9 mouse cellular contexts compared by ENCODE assay signal in genomic region chr13:55483071-55483470, GRCm38 (mm10). TPM values are rescaled to one million over a fixed set of nuclear protein-coding genes. Genes with fewer than 3 reads are reported as not detected.
A peak's percentile ranks its signal among the peaks of the same experiment; 100 is the strongest.
DNase-seq lines count a peak whose midpoint lies in the region; ATAC-seq and TF ChIP-seq lines count a peak whose summit lies in the region.
"Had no signal": no experiment of that assay in that cellular context is flagged by ENCODE, and none has a peak within 500 bp of the region (broad histone marks: within the 10 kb centered on the region; RNA-seq: fewer than 3 reads in every experiment).

No protein-coding gene starts in this region.

- no peak for TF ChIP-seq CTCF in liver, adult 2 months (IDR thresholded peaks at IDR 0.05; ENCODE audit: low read depth, low read length)

- no peak for ATAC-seq in liver, embryonic 12.5 days
- no peak for ATAC-seq in forebrain, embryonic 11.5 days (replicated peaks; ENCODE audit: low FRiP score)
- no peak for ATAC-seq in intestine, embryonic 14.5 days (replicated peaks; ENCODE audit: low FRiP score, low TSS enrichment, low read depth)
- no peak for ATAC-seq in neural tube, embryonic 15.5 days (ENCODE audit: low FRiP score)

- H3K9ac ChIP-seq in liver, adult 2 months (ENCODE audit: low read depth, low read length), result no peak overlapping the region
- no peak overlapping the region for H3K9ac ChIP-seq in liver, embryonic 12.5 days
- H3K9ac ChIP-seq in forebrain, embryonic 11.5 days (ENCODE audit: low read length), result 0 out of 2 replicates have a peak overlapping the region, but pooled peaks have one; percentile 1
- H3K9ac ChIP-seq in intestine, embryonic 14.5 days (ENCODE audit: low read length), result no peak overlapping the region; the same call in 1 of the 2 replicates
- H3K9ac ChIP-seq in neural tube, embryonic 15.5 days (replicated peaks), result peak overlapping the region; percentile 100

- H3K27me3 ChIP-seq in liver, adult 2 months (ENCODE audit: control insufficient read depth, insufficient read depth, low read length), result peaks cover 4% of the 10 kb centered on the region; the same call in 1 of the 2 replicates
- peaks cover 77% of the 10 kb centered on the region for H3K27me3 ChIP-seq in liver, embryonic 12.5 days (replicated peaks)
- no peaks in the 10 kb centered on the region for H3K27me3 ChIP-seq in forebrain, embryonic 11.5 days (ENCODE audit: control insufficient read depth, insufficient read depth, low read length)
- H3K27me3 ChIP-seq in intestine, embryonic 14.5 days (replicated peaks; ENCODE audit: control insufficient read depth, insufficient read depth, low read length), result no peaks in the 10 kb centered on the region
- H3K27me3 ChIP-seq in neural tube, embryonic 15.5 days (replicated peaks), result no peaks in the 10 kb centered on the region
- H3K27me3 ChIP-seq: Patski had no signal

- no peaks in the 10 kb centered on the region for H3K79me2 ChIP-seq in liver, adult 2 months (ENCODE audit: control insufficient read depth, insufficient read depth, low read length)

- H3K27ac ChIP-seq in liver, adult 2 months (replicated peaks; ENCODE audit: insufficient read depth, low read depth, low read length), result peak overlapping the region; percentile 12; the same call in 1 of the 2 replicates
- no peak overlapping the region for H3K27ac ChIP-seq in liver, embryonic 12.5 days
- H3K27ac ChIP-seq in forebrain, embryonic 11.5 days (ENCODE audit: low read depth, low read length), result no peak overlapping the region
- peak overlapping the region; percentile 55; the same call in 1 of the 2 replicates for H3K27ac ChIP-seq in intestine, embryonic 14.5 days (ENCODE audit: low read depth)
- peak overlapping the region; percentile 98 for H3K27ac ChIP-seq in neural tube, embryonic 15.5 days (replicated peaks)

- DNase-seq in liver, adult 2 months (ENCODE audit: extremely low read depth, low read depth, low spot score), result no peak
- peak; percentile 54 for DNase-seq in forebrain, embryonic 11.5 days (ENCODE audit: low spot score)
- DNase-seq in intestine, embryonic 14.5 days (ENCODE audit: low spot score), result no peak
- no peak for DNase-seq in urinary bladder, postnatal 4 days (ENCODE audit: low spot score in 2 of 2)
- DNase-seq in right cerebral cortex, postnatal 10 days (ENCODE audit: low spot score in 2 of 2), result no peak
- DNase-seq: gastrocnemius, postnatal 10 days had no signal

- H3K4me3 ChIP-seq in liver, adult 2 months (ENCODE audit: insufficient read depth, low read depth, low read length), result no peak overlapping the region
- no peak overlapping the region for H3K4me3 ChIP-seq in liver, embryonic 12.5 days
- peak overlapping the region; percentile 95; the same call in 1 of the 2 replicates for H3K4me3 ChIP-seq in forebrain, embryonic 11.5 days (ENCODE audit: low read depth, low read length)
- H3K4me3 ChIP-seq in intestine, embryonic 14.5 days (ENCODE audit: low read depth, low read length), result no peak overlapping the region
- H3K4me3 ChIP-seq in neural tube, embryonic 15.5 days (replicated peaks), result peak overlapping the region; percentile 83

- no peaks in the 10 kb centered on the region for H3K36me3 ChIP-seq in liver, adult 2 months (ENCODE audit: control insufficient read depth, insufficient read depth, low read length)
- H3K36me3 ChIP-seq in liver, embryonic 12.5 days, result peaks cover 22% of the 10 kb centered on the region
- H3K36me3 ChIP-seq in forebrain, embryonic 11.5 days (ENCODE audit: control insufficient read depth, insufficient read depth, low read length), result peaks cover 28% of the 10 kb centered on the region
- peaks cover 43% of the 10 kb centered on the region for H3K36me3 ChIP-seq in intestine, embryonic 14.5 days (ENCODE audit: control insufficient read depth, insufficient read depth, low read length)
- H3K36me3 ChIP-seq in neural tube, embryonic 15.5 days, result peaks cover 47% of the 10 kb centered on the region

- H3K4me2 ChIP-seq in liver, embryonic 12.5 days, result no peak overlapping the region
- H3K4me2 ChIP-seq in forebrain, embryonic 11.5 days (ENCODE audit: low read depth, low read length, severe bottlenecking), result peak overlapping the region; percentile 95; the same call in 1 of the 2 replicates
- H3K4me2 ChIP-seq in intestine, embryonic 14.5 days (ENCODE audit: low read length), result peak overlapping the region; percentile 30
- H3K4me2 ChIP-seq in neural tube, embryonic 15.5 days, result peak overlapping the region; percentile 96

- 61% methylated on average over 9 of the region's 9 CpGs for WGBS in liver, adult 2 months
- 36% methylated on average over 9 of the region's 9 CpGs for WGBS in liver, embryonic 12.5 days (ENCODE audit: insufficient replicate concordance)
- 65% methylated on average over 9 of the region's 9 CpGs for WGBS in forebrain, embryonic 11.5 days
- WGBS in intestine, embryonic 14.5 days, result 25% methylated on average over 9 of the region's 9 CpGs
- WGBS in neural tube, embryonic 15.5 days, result 44% methylated on average over 9 of the region's 9 CpGs

- no peaks in the 10 kb centered on the region for H3K9me3 ChIP-seq in liver, embryonic 12.5 days (replicated peaks)
- no peaks in the 10 kb centered on the region for H3K9me3 ChIP-seq in forebrain, embryonic 11.5 days (ENCODE audit: control insufficient read depth, low read length)
- H3K9me3 ChIP-seq in intestine, embryonic 14.5 days (ENCODE audit: control insufficient read depth, low read length), result no peaks in the 10 kb centered on the region
- no peaks in the 10 kb centered on the region for H3K9me3 ChIP-seq in neural tube, embryonic 15.5 days (replicated peaks)

- H3K4me1 ChIP-seq in liver, adult 2 months (ENCODE audit: control insufficient read depth, insufficient read depth, low read length), result no peaks in the 10 kb centered on the region; the same call in 1 of the 2 replicates
- H3K4me1 ChIP-seq in liver, embryonic 12.5 days, result peaks cover 30% of the 10 kb centered on the region
- H3K4me1 ChIP-seq in forebrain, embryonic 11.5 days (replicated peaks; ENCODE audit: control insufficient read depth, insufficient read depth, low read length), result peaks cover 26% of the 10 kb centered on the region
- H3K4me1 ChIP-seq in intestine, embryonic 14.5 days (replicated peaks; ENCODE audit: control insufficient read depth, insufficient read depth, low read length), result peaks cover 44% of the 10 kb centered on the region
- peaks cover 53% of the 10 kb centered on the region for H3K4me1 ChIP-seq in neural tube, embryonic 15.5 days

- TF ChIP-seq POLR2A in liver, adult 2 months (IDR thresholded peaks at IDR 0.05; ENCODE audit: extremely low read depth, insufficient read depth, low read length), result no peak

RNA-seq across cellular contexts. Expression of gene Dbn1, which starts 4.8 kb away (rescaled TPM):
- 0.65 and 0.81 TPM in 2 replicates for total RNA-seq in liver, adult 2 months (2014; rRNA removed)
- polyA plus RNA-seq in liver, adult 2 months (2012; rRNA removed), result 2.1 and 2.3 TPM in 2 replicates
- polyA plus RNA-seq in liver, embryonic 12.5 days (2016; fragmentation: Nextera tagmentation; extraction: Ambion mirVana), result 24.2 and 27.0 TPM in 2 replicates
- polyA plus RNA-seq in forebrain, embryonic 11.5 days (2014; fragmentation: Nextera tagmentation; extraction: Ambion mirVana), result 411 and 418 TPM in 2 replicates
- polyA plus RNA-seq in intestine, embryonic 14.5 days (2014; fragmentation: Nextera tagmentation; extraction: Ambion mirVana), result 120 and 134 TPM in 2 replicates
- polyA plus RNA-seq in neural tube, embryonic 15.5 days (2015; fragmentation: Nextera tagmentation; extraction: Ambion mirVana), result 389 and 450 TPM in 2 replicates

RNA-seq across cellular contexts. Expression of gene Prr7, which starts 19.0 kb away (rescaled TPM):
- not detected in 2 replicates for total RNA-seq in liver, adult 2 months (2014; rRNA removed)
- 0.31 and 0.44 TPM in 2 replicates for polyA plus RNA-seq in liver, adult 2 months (2012; rRNA removed)
- polyA plus RNA-seq in liver, embryonic 12.5 days (2016; fragmentation: Nextera tagmentation; extraction: Ambion mirVana), result not detected in 2 replicates
- polyA plus RNA-seq in forebrain, embryonic 11.5 days (2014; fragmentation: Nextera tagmentation; extraction: Ambion mirVana), result 2.3 and 3.9 TPM in 2 replicates
- polyA plus RNA-seq in intestine, embryonic 14.5 days (2014; fragmentation: Nextera tagmentation; extraction: Ambion mirVana), result 0.55 and 0.70 TPM in 2 replicates
- 4.2 and 5.8 TPM in 2 replicates for polyA plus RNA-seq in neural tube, embryonic 15.5 days (2015; fragmentation: Nextera tagmentation; extraction: Ambion mirVana)

RNA-seq across cellular contexts. Expression of gene Pdlim7, which starts 30.4 kb away (rescaled TPM):
- 3.6 and 6.4 TPM in 2 replicates for total RNA-seq in liver, adult 2 months (2014; rRNA removed)
- polyA plus RNA-seq in liver, adult 2 months (2012; rRNA removed), result 6.7 and 10.2 TPM in 2 replicates
- polyA plus RNA-seq in liver, embryonic 12.5 days (2016; fragmentation: Nextera tagmentation; extraction: Ambion mirVana), result 44.3 and 45.2 TPM in 2 replicates
- polyA plus RNA-seq in forebrain, embryonic 11.5 days (2014; fragmentation: Nextera tagmentation; extraction: Ambion mirVana), result 165 and 185 TPM in 2 replicates
- 253 and 260 TPM in 2 replicates for polyA plus RNA-seq in intestine, embryonic 14.5 days (2014; fragmentation: Nextera tagmentation; extraction: Ambion mirVana)
- 169 and 176 TPM in 2 replicates for polyA plus RNA-seq in neural tube, embryonic 15.5 days (2015; fragmentation: Nextera tagmentation; extraction: Ambion mirVana)

RNA-seq across cellular contexts. Expression of gene Grk6, which starts 38.2 kb away (rescaled TPM):
- 8.8 and 13.6 TPM in 2 replicates for total RNA-seq in liver, adult 2 months (2014; rRNA removed)
- 12.4 and 14.3 TPM in 2 replicates for polyA plus RNA-seq in liver, adult 2 months (2012; rRNA removed)
- 44.1 and 44.6 TPM in 2 replicates for polyA plus RNA-seq in liver, embryonic 12.5 days (2016; fragmentation: Nextera tagmentation; extraction: Ambion mirVana)
- 69.5 and 79.2 TPM in 2 replicates for polyA plus RNA-seq in forebrain, embryonic 11.5 days (2014; fragmentation: Nextera tagmentation; extraction: Ambion mirVana)
- polyA plus RNA-seq in intestine, embryonic 14.5 days (2014; fragmentation: Nextera tagmentation; extraction: Ambion mirVana), result 43.4 and 55.1 TPM in 2 replicates
- polyA plus RNA-seq in neural tube, embryonic 15.5 days (2015; fragmentation: Nextera tagmentation; extraction: Ambion mirVana), result 34.2 and 38.4 TPM in 2 replicates

RNA-seq across cellular contexts. Expression of gene Dok3, which starts 46.0 kb away (rescaled TPM):
- total RNA-seq in liver, adult 2 months (2014; rRNA removed), result 0.46 and 0.94 TPM in 2 replicates
- 2.5 and 5.2 TPM in 2 replicates for polyA plus RNA-seq in liver, adult 2 months (2012; rRNA removed)
- polyA plus RNA-seq in liver, embryonic 12.5 days (2016; fragmentation: Nextera tagmentation; extraction: Ambion mirVana), result 3.4 and 4.4 TPM in 2 replicates
- polyA plus RNA-seq in forebrain, embryonic 11.5 days (2014; fragmentation: Nextera tagmentation; extraction: Ambion mirVana), result 3.3 and 3.9 TPM in 2 replicates
- 1.9 and 2.5 TPM in 2 replicates for polyA plus RNA-seq in intestine, embryonic 14.5 days (2014; fragmentation: Nextera tagmentation; extraction: Ambion mirVana)
- polyA plus RNA-seq in neural tube, embryonic 15.5 days (2015; fragmentation: Nextera tagmentation; extraction: Ambion mirVana), result 4.2 and 4.6 TPM in 2 replicates

Comparison
In these comparisons a context has a peak if more than half of its experiments do, and no peak if none do; other contexts are left out.
1. H3K27ac ChIP-seq: peak in liver, adult 2 months (single experiment), intestine, embryonic 14.5 days (single experiment) and neural tube, embryonic 15.5 days (single experiment); none in liver, embryonic 12.5 days (single experiment) and forebrain, embryonic 11.5 days (single experiment).
2. H3K4me3 ChIP-seq: peak in forebrain, embryonic 11.5 days (single experiment) and neural tube, embryonic 15.5 days (single experiment); none in liver, adult 2 months (single experiment), liver, embryonic 12.5 days (single experiment) and intestine, embryonic 14.5 days (single experiment).
3. H3K9ac ChIP-seq: peak in forebrain, embryonic 11.5 days (single experiment) and neural tube, embryonic 15.5 days (single experiment); none in liver, adult 2 months (single experiment), liver, embryonic 12.5 days (single experiment) and intestine, embryonic 14.5 days (single experiment).